Mouse (Mus musculus) lung, embryonic 14.5 days (tissue): ENCODE data around the gene Helb. TPM values are rescaled to one million over a fixed set of nuclear protein-coding genes. Genes with fewer than 3 reads are reported as not detected.

ENCODE experiments used
- ATAC-seq: fragments of 200-750 bp; cut with Nextera tagmentation; 2 replicates; pipeline ENCODE4 v1.8.0; 2017; ENCODE audit warnings: mild to moderate bottlenecking, moderate TSS enrichment, moderate library complexity; ENCODE audit not compliant: insufficient read depth
- DNase-seq: peaks from one replicate; pipeline ENCODE4 v3.0.0-alpha.2; 2015
- H3K27ac ChIP-seq: fragments of 300-500 bp; sonication (generic); 2 replicates; pipeline ENCODE4 v1.5.1; 2014; ENCODE audit warnings: low read depth, mild to moderate bottlenecking, moderate library complexity
- H3K27me3 ChIP-seq: fragments of 300-500 bp; sonication (generic); 2 replicates; pipeline ENCODE4 v1.6.1; 2014; ENCODE audit warnings: low read length, control low read depth; ENCODE audit not compliant: insufficient read depth
- H3K36me3 ChIP-seq: fragments of 300-500 bp; sonication (generic); 2 replicates; pipeline ENCODE4 v1.6.1; 2014; ENCODE audit warnings: control low read depth; ENCODE audit not compliant: insufficient read depth
- H3K4me1 ChIP-seq: fragments of 300-500 bp; sonication (generic); 2 replicates; pipeline ENCODE4 v1.6.1; 2014; ENCODE audit warnings: antibody characterized with exemption, control low read depth; ENCODE audit not compliant: insufficient read depth
- H3K4me2 ChIP-seq: fragments of 300-500 bp; sonication (generic); 2 replicates; pipeline ENCODE4 v1.6.1; 2014; ENCODE audit warnings: mild to moderate bottlenecking
- H3K4me3 ChIP-seq: fragments of 300-500 bp; sonication (generic); 2 replicates; pipeline ENCODE4 v1.5.1; 2014; ENCODE audit warnings: low read depth, low read length
- H3K9ac ChIP-seq: fragments of 300-500 bp; sonication (generic); 2 replicates; pipeline ENCODE4 v1.6.1; 2014
- H3K9me3 ChIP-seq: fragments of 300-500 bp; sonication (generic); 2 replicates; pipeline ENCODE4 v1.6.1; 2016; ENCODE audit warnings: low read depth, low read length, control low read depth
- CTCF ChIP-seq: IDR thresholded peaks from 2 replicates; pipeline ENCODE4 v1.5.1; 2016; ENCODE audit warnings: antibody characterized with exemption, low read depth
- WGBS: fragments of 180-500 bp; shearing (Covaris S2); extraction: QIAGEN DNeasy Blood & Tissue Kit; methylation state at CpG from one replicate; pipeline ENCODE4 v1.1.7; 2014; 5-methylcytosine and 5-hydroxymethylcytosine counted together
- polyA plus RNA-seq: library from polyadenylated mRNA; unstranded; fragments of >200 nt; fragmentation: Nextera tagmentation; extraction: Ambion mirVana; gene quantifications from 2 replicates; pipeline ENCODE4 v1.2.1, GENCODE M21; 2014

The Helb gene
- polyA plus RNA-seq, 1 experiment from 2014 or later: 5.4 TPM

DNA sequence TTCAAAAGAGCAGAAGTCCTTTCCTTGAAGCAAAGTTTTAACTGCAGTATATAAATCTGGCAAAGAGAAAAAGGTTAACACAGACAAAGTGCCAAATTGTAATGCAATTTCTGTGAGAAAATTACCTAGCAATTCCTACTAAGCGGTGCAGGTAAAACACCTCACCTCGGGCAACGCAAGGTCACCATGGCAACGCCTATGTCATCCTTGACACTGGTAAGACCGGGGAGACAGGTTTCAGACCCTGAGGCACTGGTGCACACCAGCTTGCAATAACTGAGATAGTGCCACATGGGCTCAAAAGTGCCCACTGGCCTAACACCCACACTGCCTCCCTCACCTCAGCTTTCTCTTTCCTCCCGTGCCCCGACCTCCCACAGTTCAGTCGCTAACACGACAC is 17.7 kb downstream of the Helb start:
- Histone ChIP-seq H3K9me3 (no peaks in the 10 kb centered on the region), H3K4me1 (no peaks in the 10 kb centered on the region), H3K27me3 (no peaks in the 10 kb centered on the region), H3K9ac (no peak overlapping the region), H3K4me3 (no peak overlapping the region), H3K36me3 (0 out of 2 replicates have a peak, but pooled peaks cover 3% of the 10 kb centered on the region), H3K27ac (no peak overlapping the region), H3K4me2 (no peak overlapping the region)
- 85% methylated on average over 9 of the region's 9 CpGs for WGBS
- TF ChIP-seq CTCF: no peak
- ATAC-seq (peak; percentile 35; the same call in 1 of the 2 replicates), DNase-seq (peak; percentile 26)

DNA sequence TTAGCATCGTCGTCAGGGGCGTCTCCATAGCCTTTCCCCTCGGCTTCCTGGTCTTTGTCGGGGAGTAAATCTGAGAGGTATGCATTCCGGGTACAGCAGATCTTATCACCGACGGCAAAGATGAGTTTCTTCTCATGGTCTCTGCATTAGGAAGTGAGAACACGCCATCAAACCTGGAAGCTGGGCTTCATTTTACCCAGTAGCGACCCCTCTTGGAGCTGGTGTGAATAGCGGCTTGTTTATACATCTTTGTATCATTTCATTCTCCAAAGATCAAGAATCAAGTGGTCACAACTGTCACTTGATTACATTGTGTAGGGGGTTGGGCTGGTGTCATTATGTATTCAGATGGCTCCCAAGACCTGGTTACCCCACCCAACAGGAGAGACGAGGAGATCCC is 20.2 kb downstream of the Helb start:
- Histone ChIP-seq H3K9ac (no peak overlapping the region), H3K9me3 (no peaks in the 10 kb centered on the region), H3K4me1 (no peaks in the 10 kb centered on the region), H3K4me3 (no peak overlapping the region), H3K27me3 (no peaks in the 10 kb centered on the region), H3K4me2 (no peak overlapping the region), H3K27ac (no peak overlapping the region), H3K36me3 (0 out of 2 replicates have a peak, but pooled peaks cover 7% of the 10 kb centered on the region)
- TF ChIP-seq CTCF: no peak
- no peak for DNase-seq
- WGBS: 87% methylated on average over 12 of the region's 12 CpGs
- no peak for ATAC-seq

DNA sequence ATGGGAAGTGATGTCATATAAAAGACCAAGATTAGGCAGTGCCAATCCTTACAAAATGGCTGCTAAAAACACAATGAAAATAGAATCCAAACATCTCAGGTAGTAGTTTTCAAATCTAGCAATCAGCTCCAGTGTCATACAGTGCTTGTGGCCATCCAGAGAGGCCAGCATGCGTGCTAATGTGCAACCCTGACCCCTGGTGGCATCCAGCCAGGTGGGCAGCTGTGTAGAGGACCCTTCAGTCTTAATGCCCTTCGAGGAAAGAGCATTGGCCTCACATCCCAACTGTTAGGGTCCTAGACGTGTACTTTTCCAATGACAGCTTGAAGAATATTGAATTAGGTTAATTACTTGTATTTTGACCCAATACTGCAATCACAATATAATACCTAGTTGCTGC is 34.9 kb downstream of the Helb start:
- DNase-seq: no peak
- Histone ChIP-seq H3K36me3 (no peaks in the 10 kb centered on the region), H3K4me3 (no peak overlapping the region), H3K9me3 (no peaks in the 10 kb centered on the region), H3K4me1 (no peaks in the 10 kb centered on the region), H3K4me2 (no peak overlapping the region), H3K27me3 (no peaks in the 10 kb centered on the region), H3K9ac (no peak overlapping the region), H3K27ac (no peak overlapping the region)
- 69% methylated on average over 3 of the region's 3 CpGs for WGBS
- ATAC-seq: no peak
- TF ChIP-seq CTCF: no peak

DNA sequence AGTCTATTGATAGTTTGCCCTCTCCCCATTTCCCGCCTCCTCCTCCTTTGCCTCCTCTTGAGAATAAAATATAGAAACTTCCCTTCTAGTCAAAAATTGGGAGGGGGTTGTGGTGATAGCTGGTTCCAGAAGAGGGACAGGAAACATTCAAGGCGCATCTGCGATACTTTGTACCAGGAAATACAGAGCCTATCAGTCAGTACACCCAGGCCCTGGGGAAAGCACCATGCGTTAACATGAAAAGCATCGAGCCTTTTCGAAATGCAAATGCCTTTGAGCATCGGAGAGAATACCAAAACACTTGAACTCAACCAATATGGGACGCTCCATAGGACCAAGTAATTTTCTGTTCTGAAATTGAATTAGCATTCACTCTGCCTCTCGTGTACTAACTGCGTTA is 46.5 kb downstream of the Helb start:
- Histone ChIP-seq H3K4me3 (no peak overlapping the region), H3K27me3 (no peaks in the 10 kb centered on the region), H3K36me3 (no peaks in the 10 kb centered on the region), H3K4me2 (no peak overlapping the region), H3K4me1 (no peaks in the 10 kb centered on the region), H3K9me3 (no peaks in the 10 kb centered on the region), H3K27ac (no peak overlapping the region), H3K9ac (no peak overlapping the region)
- ATAC-seq (no peak), DNase-seq (no peak)
- no peak for TF ChIP-seq CTCF
- 90% methylated on average over 10 of the region's 10 CpGs for WGBS

DNA sequence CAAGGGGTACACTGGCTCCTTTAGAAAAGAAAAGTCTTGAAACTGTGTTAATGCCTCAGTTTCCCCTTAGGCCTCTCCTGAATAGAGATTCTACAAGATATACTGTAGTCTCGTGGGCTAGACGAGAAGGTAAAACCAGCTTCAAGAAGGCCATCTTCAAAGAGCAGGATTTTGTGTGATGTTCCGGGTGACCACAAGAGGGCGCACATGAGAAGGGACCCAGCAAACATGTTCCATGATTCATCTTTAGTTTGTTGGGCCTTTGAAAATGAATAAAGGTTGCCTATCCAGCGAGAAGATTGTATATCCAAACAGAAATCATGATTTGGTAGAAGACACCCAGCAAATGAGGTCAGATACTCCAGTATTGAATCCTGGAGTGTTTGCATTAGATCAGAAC is 48.4 kb downstream of the Helb start:
- H3K4me3 ChIP-seq: no peak overlapping the region
- H3K27me3 ChIP-seq: no peaks in the 10 kb centered on the region
- no peaks in the 10 kb centered on the region for H3K4me1 ChIP-seq
- peak; percentile 77 for DNase-seq
- H3K36me3 ChIP-seq: no peaks in the 10 kb centered on the region
- no peak overlapping the region for H3K27ac ChIP-seq
- no peak for ATAC-seq
- no peaks in the 10 kb centered on the region for H3K9me3 ChIP-seq
- H3K9ac ChIP-seq: no peak overlapping the region
- no peak overlapping the region for H3K4me2 ChIP-seq
- 13% methylated on average over 5 of the region's 5 CpGs for WGBS
- TF ChIP-seq CTCF: peak; percentile 88

DNA sequence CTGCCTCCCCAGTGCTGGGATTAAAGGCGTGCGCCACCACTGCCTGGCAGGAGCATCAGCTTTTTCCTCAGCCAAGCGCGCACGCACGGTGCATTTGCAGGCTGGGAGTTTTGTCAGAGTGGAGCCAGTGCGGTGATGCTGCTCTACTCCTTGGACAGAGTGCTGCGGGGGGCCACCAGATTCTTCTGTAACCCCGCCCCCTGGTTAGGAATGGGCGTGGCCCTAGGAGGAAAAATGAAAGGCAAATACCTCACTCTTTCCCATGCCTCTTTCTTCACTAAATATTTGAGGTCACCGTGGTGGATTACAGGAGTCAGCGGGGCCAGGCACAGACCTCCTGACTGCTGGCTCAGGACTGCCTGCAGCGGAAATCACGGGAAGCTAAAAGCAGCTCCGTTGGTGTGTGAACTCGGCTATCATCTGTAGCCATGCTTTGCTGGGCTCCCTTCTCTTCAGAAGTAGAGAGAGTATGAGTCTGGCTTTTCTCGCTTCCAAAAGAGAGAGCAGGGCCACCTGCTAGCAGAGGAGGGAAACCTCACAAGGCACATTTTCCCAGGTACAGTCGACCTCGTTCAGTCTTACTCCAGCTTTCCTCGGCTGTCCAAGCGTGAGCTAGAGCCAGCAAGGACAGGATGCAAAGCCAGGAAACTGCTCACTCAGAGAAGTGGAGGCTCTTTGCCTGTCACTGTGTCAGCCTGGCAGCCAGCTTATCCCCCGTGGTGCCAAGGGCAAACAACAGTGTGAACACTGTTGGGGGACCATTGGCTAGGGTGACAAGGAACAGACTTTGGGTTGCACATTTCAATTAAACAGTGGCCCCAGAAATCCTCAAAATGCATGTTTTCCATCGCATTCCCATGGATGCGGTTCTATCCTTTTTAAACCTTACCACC is 51.3 kb downstream of the Helb start:
- 70% methylated on average over 24 of the region's 24 CpGs for WGBS
- no peak for TF ChIP-seq CTCF
- no peak; the same call in 1 of the 2 replicates for ATAC-seq
- no peaks in the 10 kb centered on the region for H3K9me3 ChIP-seq
- no peak overlapping the region for H3K27ac ChIP-seq
- no peaks in the 10 kb centered on the region for H3K4me1 ChIP-seq
- H3K4me3 ChIP-seq: no peak overlapping the region
- H3K9ac ChIP-seq: no peak overlapping the region
- DNase-seq: peak; percentile 5
- H3K36me3 ChIP-seq: no peaks in the 10 kb centered on the region
- H3K4me2 ChIP-seq: no peak overlapping the region
- no peaks in the 10 kb centered on the region for H3K27me3 ChIP-seq

DNA sequence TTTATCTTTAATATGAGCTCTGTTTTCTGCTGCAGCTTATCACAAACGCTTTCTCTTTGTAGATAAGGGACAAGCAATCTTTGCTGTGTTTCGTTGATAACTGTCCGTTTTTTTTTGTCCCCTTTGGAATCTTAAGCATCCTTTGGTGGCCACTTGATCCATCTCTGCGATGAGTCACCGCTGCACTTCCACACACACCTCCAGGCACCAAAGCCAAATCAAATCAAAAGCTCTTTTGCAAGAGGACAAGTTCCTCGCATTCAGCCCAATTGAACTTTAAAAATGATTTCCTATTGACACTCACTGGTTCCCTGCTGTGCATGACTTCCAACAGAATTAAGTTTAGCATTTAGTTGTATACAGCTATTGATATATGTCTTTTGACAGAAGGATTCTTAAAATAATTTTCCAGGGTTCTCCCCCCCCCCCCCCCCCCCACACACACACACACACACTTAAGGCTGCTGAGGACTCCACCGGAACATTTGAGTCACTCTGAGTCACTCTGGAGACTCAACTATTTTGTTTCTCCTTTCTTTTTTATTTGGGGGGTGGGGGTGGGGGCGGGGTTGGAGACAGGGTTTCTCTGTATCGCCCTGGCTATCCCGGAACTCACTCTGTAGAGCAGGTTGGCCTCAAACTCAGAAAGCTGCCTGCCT is 52.1 kb downstream of the Helb start:
- H3K4me3 ChIP-seq: no peak overlapping the region
- ATAC-seq (no peak), DNase-seq (peak; percentile 4)
- H3K4me1 ChIP-seq: no peaks in the 10 kb centered on the region
- no peaks in the 10 kb centered on the region for H3K9me3 ChIP-seq
- no peak overlapping the region for H3K9ac ChIP-seq
- no peak overlapping the region for H3K4me2 ChIP-seq
- H3K36me3 ChIP-seq: no peaks in the 10 kb centered on the region
- no peak for TF ChIP-seq CTCF
- 40% methylated on average over 10 of the region's 10 CpGs for WGBS
- H3K27ac ChIP-seq: no peak overlapping the region
- H3K27me3 ChIP-seq: no peaks in the 10 kb centered on the region
